Mouse (Mus musculus) midbrain, embryonic 16.5 days (tissue): Measurements from ENCODE around the gene Slc22a7. TPM values are rescaled to one million over a fixed set of nuclear protein-coding genes. Genes with fewer than 3 reads are reported as not detected.

Source experiments
- polyA plus RNA-seq: library from polyadenylated mRNA; unstranded; fragments of >200 nt; fragmentation: Nextera tagmentation; extraction: Ambion mirVana; gene quantifications from 2 replicates; pipeline ENCODE4 v1.2.1, GENCODE M21; 2015

Gene Slc22a7
- polyA plus RNA-seq, 1 experiment from 2014 or later: not detected

Other genes with a start within 250 kb of the Slc22a7 start
- 7.7 and 7.8 TPM in 2 replicates for gene Polh, start 235.8 kb downstream of the Slc22a7 start, polyA plus RNA-seq
- gene Xpo5, start 235.7 kb downstream of the Slc22a7 start, polyA plus RNA-seq: 36.0 and 37.4 TPM in 2 replicates
- gene Polr1c, start 190.4 kb downstream of the Slc22a7 start, polyA plus RNA-seq: 71.3 and 80.7 TPM in 2 replicates
- gene Yipf3, start 190.4 kb downstream of the Slc22a7 start, polyA plus RNA-seq: 79.4 and 87.2 TPM in 2 replicates
- 16.6 and 18.3 TPM in 2 replicates for gene Lrrc73, start 184.9 kb downstream of the Slc22a7 start, polyA plus RNA-seq
- 28.4 and 28.6 TPM in 2 replicates for gene Tjap1, start 155.4 kb downstream of the Slc22a7 start, polyA plus RNA-seq
- 20.6 and 25.8 TPM in 2 replicates for gene Dlk2, start 141.0 kb downstream of the Slc22a7 start, polyA plus RNA-seq
- 9.3 and 10.3 TPM in 2 replicates for gene Abcc10, start 110.1 kb downstream of the Slc22a7 start, polyA plus RNA-seq
- 15.2 and 17.5 TPM in 2 replicates for gene Zfp318, start 54.7 kb downstream of the Slc22a7 start, polyA plus RNA-seq
- 3.0 and 3.6 TPM in 2 replicates for gene Crip3, start 9.5 kb downstream of the Slc22a7 start, polyA plus RNA-seq
- 4.7 and 5.5 TPM in 2 replicates for gene Ttbk1, start 49.2 kb upstream of the Slc22a7 start, polyA plus RNA-seq
- gene Dnph1, start 58.3 kb upstream of the Slc22a7 start, polyA plus RNA-seq: 11.1 and 11.5 TPM in 2 replicates
- 26.8 and 28.0 TPM in 2 replicates for gene Cul9, start 107.9 kb upstream of the Slc22a7 start, polyA plus RNA-seq
- 3.0 and 3.2 TPM in 2 replicates for gene Srf, start 117.7 kb upstream of the Slc22a7 start, polyA plus RNA-seq
- gene Ptk7, start 191.0 kb upstream of the Slc22a7 start, polyA plus RNA-seq: 26.9 and 28.8 TPM in 2 replicates
- gene Klc4, start 207.6 kb upstream of the Slc22a7 start, polyA plus RNA-seq: 32.4 and 39.7 TPM in 2 replicates
- gene Mrpl2, start 207.8 kb upstream of the Slc22a7 start, polyA plus RNA-seq: 58.9 and 60.8 TPM in 2 replicates
- gene Cul7, start 211.9 kb upstream of the Slc22a7 start, polyA plus RNA-seq: 41.9 and 47.6 TPM in 2 replicates
- 51.8 and 52.4 TPM in 2 replicates for gene Rrp36, start 235.9 kb upstream of the Slc22a7 start, polyA plus RNA-seq
- 285 and 318 TPM in 2 replicates for gene Mea1, start 240.3 kb upstream of the Slc22a7 start, polyA plus RNA-seq
- gene Klhdc3, start 242.5 kb upstream of the Slc22a7 start, polyA plus RNA-seq: 173 TPM in 2 replicates